Mouse (Mus musculus) hindbrain, embryonic 16.5 days (tissue): ENCODE results near the gene Cspg4. TPM values are rescaled to one million over a fixed set of nuclear protein-coding genes. Genes with fewer than 3 reads are reported as not detected.

Source experiments
- ATAC-seq: fragments of 200-750 bp; cut with Nextera tagmentation; 2 replicates; pipeline ENCODE4 v1.8.0; 2017; ENCODE audit warnings: moderate TSS enrichment, moderate library complexity
- H3K27ac ChIP-seq: fragments of 300-500 bp; sonication (generic); 2 replicates; pipeline ENCODE4 v1.5.1; 2014; ENCODE audit warnings: low read depth, mild to moderate bottlenecking, control low read depth, low read length, moderate library complexity
- H3K27me3 ChIP-seq: fragments of 300-500 bp; sonication (generic); replicated peaks from 2 replicates; pipeline ENCODE4 v1.6.1; 2014; ENCODE audit warnings: low read length; ENCODE audit not compliant: control insufficient read depth, insufficient read depth
- H3K36me3 ChIP-seq: fragments of 300-500 bp; sonication (generic); 2 replicates; pipeline ENCODE4 v1.6.1; 2014; ENCODE audit warnings: mild to moderate bottlenecking, low read length, moderate library complexity, mixed read lengths; ENCODE audit not compliant: control insufficient read depth, insufficient read depth
- H3K4me1 ChIP-seq: fragments of 300-500 bp; sonication (generic); 2 replicates; pipeline ENCODE4 v1.6.1; 2014; ENCODE audit warnings: low read depth, low read length; ENCODE audit not compliant: control insufficient read depth, insufficient read depth
- H3K4me2 ChIP-seq: fragments of 300-500 bp; sonication (generic); 2 replicates; pipeline ENCODE4 v1.6.1; 2014; ENCODE audit warnings: mild to moderate bottlenecking, low read length, control low read depth, moderate library complexity
- H3K4me3 ChIP-seq: fragments of 300-500 bp; sonication (generic); 2 replicates; pipeline ENCODE4 v1.5.1; 2014; ENCODE audit warnings: mild to moderate bottlenecking, low read length, control low read depth, moderate library complexity
- H3K9ac ChIP-seq: fragments of 300-500 bp; sonication (generic); 2 replicates; pipeline ENCODE4 v1.6.1; 2014; ENCODE audit warnings: low read depth, mild to moderate bottlenecking, control low read depth, low read length, moderate library complexity
- H3K9me3 ChIP-seq: fragments of 300-500 bp; sonication (generic); 2 replicates; pipeline ENCODE4 v1.6.1; 2014; ENCODE audit warnings: mild to moderate bottlenecking, low read length, moderate library complexity; ENCODE audit not compliant: control insufficient read depth
- WGBS: fragments of 180-500 bp; shearing (Covaris S2); extraction: QIAGEN DNeasy Blood & Tissue Kit; methylation state at CpG from one replicate; pipeline ENCODE4 v1.1.7; 2014; 5-methylcytosine and 5-hydroxymethylcytosine counted together
- polyA plus RNA-seq: library from polyadenylated mRNA; unstranded; fragments of >200 nt; fragmentation: Nextera tagmentation; extraction: Ambion mirVana; gene quantifications from 2 replicates; pipeline ENCODE4 v1.2.1, GENCODE M21; 2015

Gene Cspg4
- polyA plus RNA-seq, 1 experiment from 2014 or later: 10.8 TPM

GRCm38 (mm10) chr9:56840721-56841120, 24.1 kb upstream of the Cspg4 start:
- Histone ChIP-seq H3K4me1 (peaks cover 14% of the 10 kb centered on the region), H3K27me3 (no peaks in the 10 kb centered on the region), H3K27ac (no peak overlapping the region), H3K9ac (no peak overlapping the region), H3K36me3 (no peaks in the 10 kb centered on the region), H3K4me3 (no peak overlapping the region), H3K4me2 (no peak overlapping the region), H3K9me3 (no peaks in the 10 kb centered on the region)
- ATAC-seq: no peak
- 52% methylated on average over 5 of the region's 5 CpGs for WGBS

GRCm38 (mm10) chr9:56841864-56842263, 23.0 kb upstream of the Cspg4 start:
- Histone ChIP-seq H3K27me3 (no peaks in the 10 kb centered on the region), H3K4me1 (peaks cover 14% of the 10 kb centered on the region), H3K27ac (peak overlapping the region; percentile 6; the same call in 1 of the 2 replicates), H3K36me3 (no peaks in the 10 kb centered on the region), H3K4me2 (no peak overlapping the region), H3K9me3 (no peaks in the 10 kb centered on the region), H3K9ac (no peak overlapping the region), H3K4me3 (no peak overlapping the region)
- ATAC-seq: no peak

- Histone ChIP-seq H3K4me1 (peaks cover 14% of the 10 kb centered on the region), H3K9ac (no peak overlapping the region), H3K27ac (peak overlapping the region; percentile 6), H3K36me3 (no peaks in the 10 kb centered on the region), H3K4me2 (no peak overlapping the region), H3K4me3 (no peak overlapping the region), H3K27me3 (no peaks in the 10 kb centered on the region), H3K9me3 (no peaks in the 10 kb centered on the region)
- peak; percentile 61 for ATAC-seq
- 35% methylated on average over 3 of the region's 3 CpGs for WGBS
These were observed 22.5 kb upstream of the Cspg4 start for GRCm38 (mm10) chr9:56842303-56842719.

GRCm38 (mm10) chr9:56843679-56844188, 21.1 kb upstream of the Cspg4 start:
- Histone ChIP-seq H3K9me3 (no peaks in the 10 kb centered on the region), H3K27ac (no peak overlapping the region), H3K4me1 (peaks cover 14% of the 10 kb centered on the region), H3K27me3 (no peaks in the 10 kb centered on the region), H3K9ac (0 out of 2 replicates have a peak overlapping the region, but pooled peaks have one; percentile 0), H3K4me2 (no peak overlapping the region), H3K36me3 (no peaks in the 10 kb centered on the region), H3K4me3 (no peak overlapping the region)
- ATAC-seq: no peak
- 30% methylated on average over 7 of the region's 7 CpGs for WGBS

- 43% methylated on average over 8 of the region's 8 CpGs for WGBS
- Histone ChIP-seq H3K27ac (no peak overlapping the region), H3K9me3 (no peaks in the 10 kb centered on the region), H3K36me3 (no peaks in the 10 kb centered on the region), H3K4me3 (no peak overlapping the region), H3K9ac (no peak overlapping the region), H3K4me1 (peaks cover 14% of the 10 kb centered on the region), H3K27me3 (no peaks in the 10 kb centered on the region), H3K4me2 (no peak overlapping the region)
- no peak for ATAC-seq
These were observed 20.2 kb upstream of the Cspg4 start for GRCm38 (mm10) chr9:56844644-56845043.

GRCm38 (mm10) chr9:56847523-56847922, 17.3 kb upstream of the Cspg4 start:
- peak; percentile 72 for ATAC-seq
- H3K4me3 ChIP-seq: no peak overlapping the region
- no peak overlapping the region for H3K9ac ChIP-seq
- no peaks in the 10 kb centered on the region for H3K27me3 ChIP-seq
- H3K27ac ChIP-seq: no peak overlapping the region
- WGBS: 20% methylated on average over 3 of the region's 3 CpGs
- H3K36me3 ChIP-seq: no peaks in the 10 kb centered on the region
- peaks cover 6% of the 10 kb centered on the region for H3K4me1 ChIP-seq
- no peak overlapping the region for H3K4me2 ChIP-seq
- H3K9me3 ChIP-seq: no peaks in the 10 kb centered on the region

GRCm38 (mm10) chr9:56850128-56850904, 14.5 kb upstream of the Cspg4 start:
- Histone ChIP-seq H3K4me3 (no peak overlapping the region), H3K36me3 (no peaks in the 10 kb centered on the region), H3K27me3 (no peaks in the 10 kb centered on the region), H3K9me3 (no peaks in the 10 kb centered on the region), H3K27ac (no peak overlapping the region), H3K4me1 (no peaks in the 10 kb centered on the region), H3K4me2 (no peak overlapping the region), H3K9ac (no peak overlapping the region)
- WGBS: 76% methylated on average over 14 of the region's 14 CpGs
- no peak for ATAC-seq

GRCm38 (mm10) chr9:56850905-56851252, 14.0 kb upstream of the Cspg4 start:
- 83% methylated on average over 4 of the region's 4 CpGs for WGBS
- Histone ChIP-seq H3K4me1 (no peaks in the 10 kb centered on the region), H3K36me3 (no peaks in the 10 kb centered on the region), H3K9ac (no peak overlapping the region), H3K4me3 (no peak overlapping the region), H3K27me3 (no peaks in the 10 kb centered on the region), H3K4me2 (no peak overlapping the region), H3K27ac (no peak overlapping the region), H3K9me3 (no peaks in the 10 kb centered on the region)
- no peak for ATAC-seq

- 32% methylated on average over 11 of the region's 11 CpGs for WGBS
These were observed 13.1 kb upstream of the Cspg4 start for GRCm38 (mm10) chr9:56851778-56852177.

More at GRCm38 (mm10) chr9:56851778-56852177, 13.1 kb upstream of the Cspg4 start:
- ATAC-seq: peak; percentile 63
- H3K4me2 ChIP-seq: no peak overlapping the region
- no peaks in the 10 kb centered on the region for H3K36me3 ChIP-seq
- no peaks in the 10 kb centered on the region for H3K4me1 ChIP-seq
- H3K9me3 ChIP-seq: no peaks in the 10 kb centered on the region
- no peaks in the 10 kb centered on the region for H3K27me3 ChIP-seq
- H3K9ac ChIP-seq: 0 out of 2 replicates have a peak overlapping the region, but pooled peaks have one; percentile 11
- H3K4me3 ChIP-seq: no peak overlapping the region
- H3K27ac ChIP-seq: no peak overlapping the region
